Mouse (Mus musculus) liver, embryonic 13.5 days (tissue): ENCODE measurements around the gene Ulk4. TPM values are rescaled to one million over a fixed set of nuclear protein-coding genes. Genes with fewer than 3 reads are reported as not detected.
"Not testable (repeated sequence)": the region's sequence is repeated elsewhere in the genome, so short reads cannot be mapped to it uniquely, and the experiment has no call there.

Experiments
- ATAC-seq: fragments of 200-750 bp; cut with Nextera tagmentation; 2 replicates; pipeline ENCODE4 v1.8.0; 2017; ENCODE audit warnings: low read depth, mild to moderate bottlenecking, moderate number of reproducible peaks, moderate library complexity
- DNase-seq: peaks from one replicate; pipeline ENCODE4 v3.0.0; 2022
- H3K27ac ChIP-seq: fragments of 300-500 bp; sonication (generic); 2 replicates; pipeline ENCODE4 v1.5.1; 2015; ENCODE audit warnings: moderate library complexity, mild to moderate bottlenecking, inconsistent platforms
- H3K27me3 ChIP-seq: fragments of 300-500 bp; sonication (generic); 2 replicates; pipeline ENCODE4 v1.6.1; 2015; ENCODE audit warnings: mild to moderate bottlenecking, inconsistent platforms
- H3K36me3 ChIP-seq: fragments of 300-500 bp; sonication (generic); 2 replicates; pipeline ENCODE4 v1.6.1; 2015; ENCODE audit warnings: mild to moderate bottlenecking, inconsistent platforms
- H3K4me1 ChIP-seq: fragments of 300-500 bp; sonication (generic); replicated peaks from 2 replicates; pipeline ENCODE4 v1.6.1; 2015; ENCODE audit warnings: inconsistent platforms
- H3K4me2 ChIP-seq: fragments of 300-500 bp; sonication (generic); 2 replicates; pipeline ENCODE4 v1.6.1; 2015; ENCODE audit warnings: inconsistent platforms, mild to moderate bottlenecking, moderate library complexity
- H3K4me3 ChIP-seq: fragments of 300-500 bp; sonication (generic); replicated peaks from 2 replicates; pipeline ENCODE4 v1.5.1; 2015; ENCODE audit warnings: mild to moderate bottlenecking, inconsistent platforms
- H3K9ac ChIP-seq: fragments of 300-500 bp; sonication (generic); 2 replicates; pipeline ENCODE4 v1.6.1; 2015; ENCODE audit warnings: mild to moderate bottlenecking, inconsistent platforms
- H3K9me3 ChIP-seq: fragments of 300-500 bp; sonication (generic); replicated peaks from 2 replicates; pipeline ENCODE4 v1.6.1; 2016; ENCODE audit warnings: inconsistent platforms
- WGBS: fragments of 180-500 bp; shearing (Covaris S2); methylation state at CpG from one replicate; pipeline ENCODE4 v1.1.7; 2015; ENCODE audit not compliant: insufficient replicate concordance; 5-methylcytosine and 5-hydroxymethylcytosine counted together
- polyA plus RNA-seq: library from polyadenylated mRNA; unstranded; fragments of >200 nt; fragmentation: Nextera tagmentation; extraction: Ambion mirVana; gene quantifications from 2 replicates; pipeline ENCODE4 v1.2.1, GENCODE M21; 2015

Gene Ulk4
- polyA plus RNA-seq, 1 experiment from 2014 or later = 37.0 TPM

- no peak overlapping the region for H3K4me3 ChIP-seq
- no peak overlapping the region for H3K9ac ChIP-seq
- H3K27me3 ChIP-seq = no peaks in the 10 kb centered on the region
- no peaks in the 10 kb centered on the region for H3K36me3 ChIP-seq
- WGBS = 56% methylated on average over 12 of the region's 12 CpGs
- H3K4me2 ChIP-seq = no peak overlapping the region
- no peak overlapping the region for H3K27ac ChIP-seq
- H3K4me1 ChIP-seq = no peaks in the 10 kb centered on the region
- H3K9me3 ChIP-seq = no peaks in the 10 kb centered on the region
- DNase-seq (peak; percentile 57), ATAC-seq (no peak)
Observed at GRCm38 (mm10) chr9:121247956-121248775, 28.8 kb downstream of the Ulk4 start.

GRCm38 (mm10) chr9:121247047-121247446, 29.9 kb downstream of the Ulk4 start:
- Histone ChIP-seq H3K36me3 (no peaks in the 10 kb centered on the region), H3K9me3 (no peaks in the 10 kb centered on the region), H3K9ac (no peak overlapping the region), H3K4me3 (no peak overlapping the region), H3K27ac (no peak overlapping the region), H3K4me2 (no peak overlapping the region), H3K4me1 (no peaks in the 10 kb centered on the region), H3K27me3 (no peaks in the 10 kb centered on the region)
- WGBS = 66% methylated on average over 6 of the region's 6 CpGs
- ATAC-seq (no peak), DNase-seq (no peak)

- no peak overlapping the region for H3K27ac ChIP-seq
- DNase-seq (no peak), ATAC-seq (no peak)
- no peaks in the 10 kb centered on the region for H3K4me1 ChIP-seq
- no peaks in the 10 kb centered on the region for H3K9me3 ChIP-seq
- WGBS = 57% methylated on average over 6 of the region's 6 CpGs
- H3K4me3 ChIP-seq = no peak overlapping the region
- H3K27me3 ChIP-seq = peaks cover 6% of the 10 kb centered on the region
- no peaks in the 10 kb centered on the region for H3K36me3 ChIP-seq
- no peak overlapping the region for H3K4me2 ChIP-seq
- no peak overlapping the region for H3K9ac ChIP-seq
Observed at GRCm38 (mm10) chr9:121242331-121242730, 34.7 kb downstream of the Ulk4 start.

GRCm38 (mm10) chr9:121241806-121242205, 35.2 kb downstream of the Ulk4 start:
- DNase-seq = peak; percentile 15
- H3K36me3 ChIP-seq = no peaks in the 10 kb centered on the region
- no peak overlapping the region for H3K4me3 ChIP-seq
- H3K9ac ChIP-seq = no peak overlapping the region
- no peak overlapping the region for H3K27ac ChIP-seq
- 12% methylated on average over 5 of the region's 5 CpGs for WGBS
- no peak for ATAC-seq
- no peak overlapping the region for H3K4me2 ChIP-seq
- H3K27me3 ChIP-seq = peaks cover 6% of the 10 kb centered on the region
- no peaks in the 10 kb centered on the region for H3K4me1 ChIP-seq
- H3K9me3 ChIP-seq = no peaks in the 10 kb centered on the region

GRCm38 (mm10) chr9:121241366-121241765, 35.6 kb downstream of the Ulk4 start:
- H3K4me1 ChIP-seq = no peaks in the 10 kb centered on the region
- WGBS = 65% methylated on average over 8 of the region's 8 CpGs
- DNase-seq (no peak), ATAC-seq (no peak)
- H3K9me3 ChIP-seq = no peaks in the 10 kb centered on the region
- H3K9ac ChIP-seq = no peak overlapping the region
- no peak overlapping the region for H3K27ac ChIP-seq
- H3K36me3 ChIP-seq = no peaks in the 10 kb centered on the region
- H3K4me2 ChIP-seq = no peak overlapping the region
- H3K4me3 ChIP-seq = no peak overlapping the region
- H3K27me3 ChIP-seq = peaks cover 6% of the 10 kb centered on the region

GRCm38 (mm10) chr9:121240242-121240641, 36.8 kb downstream of the Ulk4 start:
- not testable (repeated sequence) for H3K4me3 ChIP-seq, H3K36me3 ChIP-seq, H3K27me3 ChIP-seq, ATAC-seq, H3K4me1 ChIP-seq, H3K27ac ChIP-seq, H3K9ac ChIP-seq, H3K4me2 ChIP-seq, DNase-seq, H3K9me3 ChIP-seq
- 42% methylated on average over 5 of the region's 5 CpGs for whole genome bisulfite sequencing

GRCm38 (mm10) chr9:121239571-121239970, 37.4 kb downstream of the Ulk4 start:
- no peak overlapping the region for H3K9ac ChIP-seq
- H3K4me1 ChIP-seq = no peaks in the 10 kb centered on the region
- H3K9me3 ChIP-seq = no peaks in the 10 kb centered on the region
- no peak overlapping the region for H3K27ac ChIP-seq
- H3K4me2 ChIP-seq = no peak overlapping the region
- H3K27me3 ChIP-seq = peaks cover 6% of the 10 kb centered on the region
- DNase-seq (no peak), ATAC-seq (no peak)
- WGBS = 60% methylated on average over 6 of the region's 6 CpGs
- H3K4me3 ChIP-seq = no peak overlapping the region
- H3K36me3 ChIP-seq = no peaks in the 10 kb centered on the region

- WGBS = 73% methylated on average over 11 of the region's 11 CpGs
- Histone ChIP-seq H3K4me2 (no peak overlapping the region), H3K4me1 (no peaks in the 10 kb centered on the region), H3K27me3 (no peaks in the 10 kb centered on the region), H3K9me3 (no peaks in the 10 kb centered on the region; the same call in 1 of the 2 replicates), H3K4me3 (no peak overlapping the region), H3K36me3 (no peaks in the 10 kb centered on the region), H3K9ac (no peak overlapping the region), H3K27ac (no peak overlapping the region)
- DNase-seq (no peak), ATAC-seq (no peak)
Observed at GRCm38 (mm10) chr9:121218636-121219035, 58.4 kb downstream of the Ulk4 start.

GRCm38 (mm10) chr9:121218230-121218629, 58.8 kb downstream of the Ulk4 start:
- H3K4me3 ChIP-seq = no peak overlapping the region
- H3K36me3 ChIP-seq = no peaks in the 10 kb centered on the region
- H3K4me1 ChIP-seq = no peaks in the 10 kb centered on the region
- ATAC-seq (no peak), DNase-seq (no peak)
- H3K9ac ChIP-seq = no peak overlapping the region
- no peaks in the 10 kb centered on the region for H3K27me3 ChIP-seq
- no peak overlapping the region for H3K27ac ChIP-seq
- no peaks in the 10 kb centered on the region; the same call in 1 of the 2 replicates for H3K9me3 ChIP-seq
- no peak overlapping the region for H3K4me2 ChIP-seq
- WGBS = 63% methylated on average over 10 of the region's 10 CpGs

GRCm38 (mm10) chr9:121217742-121218141, 59.3 kb downstream of the Ulk4 start:
- no peak for ATAC-seq
- H3K9ac ChIP-seq = no peak overlapping the region
- DNase-seq = no peak
- no peak overlapping the region for H3K4me3 ChIP-seq
- H3K4me2 ChIP-seq = no peak overlapping the region
- no peaks in the 10 kb centered on the region; the same call in 1 of the 2 replicates for H3K9me3 ChIP-seq
- H3K4me1 ChIP-seq = no peaks in the 10 kb centered on the region
- H3K27me3 ChIP-seq = no peaks in the 10 kb centered on the region
- no peaks in the 10 kb centered on the region for H3K36me3 ChIP-seq
- H3K27ac ChIP-seq = no peak overlapping the region
- WGBS = 65% methylated on average over 10 of the region's 10 CpGs

GRCm38 (mm10) chr9:121216536-121217320, 60.3 kb downstream of the Ulk4 start:
- Histone ChIP-seq H3K4me2 (no peak overlapping the region), H3K27me3 (no peaks in the 10 kb centered on the region), H3K9me3 (no peaks in the 10 kb centered on the region; the same call in 1 of the 2 replicates), H3K4me1 (no peaks in the 10 kb centered on the region), H3K36me3 (no peaks in the 10 kb centered on the region), H3K27ac (no peak overlapping the region), H3K4me3 (no peak overlapping the region), H3K9ac (no peak overlapping the region)
- 64% methylated on average over 20 of the region's 20 CpGs for whole genome bisulfite sequencing
- no peak for ATAC-seq
- no peak for DNase-seq
